Mouse (Mus musculus) hindbrain, embryonic 11.5 days (tissue): ENCODE data around the gene Lpcat3. TPM values are rescaled to one million over a fixed set of nuclear protein-coding genes. Genes with fewer than 3 reads are reported as not detected.
"Not testable (repeated sequence)": the region's sequence is repeated elsewhere in the genome, so short reads cannot be mapped to it uniquely, and the experiment has no call there.

Experiments
- ATAC-seq: fragments of 200-750 bp; cut with Nextera tagmentation; 2 replicates; pipeline ENCODE4 v1.8.0; 2017; ENCODE audit warnings: mild to moderate bottlenecking, moderate TSS enrichment, moderate library complexity; ENCODE audit not compliant: low FRiP score
- DNase-seq: peaks from one replicate; pipeline ENCODE4 v3.0.0-alpha.2; 2015; ENCODE audit warnings: low spot score
- H3K27ac ChIP-seq: fragments of 300-500 bp; sonication (generic); 2 replicates; pipeline ENCODE4 v1.5.1; 2014; ENCODE audit warnings: mild to moderate bottlenecking, low read depth, low read length
- H3K27me3 ChIP-seq: fragments of 300-500 bp; sonication (generic); 2 replicates; pipeline ENCODE4 v1.6.1; 2014; ENCODE audit warnings: mild to moderate bottlenecking, low read length, moderate library complexity, mixed read lengths; ENCODE audit not compliant: control insufficient read depth, insufficient read depth
- H3K36me3 ChIP-seq: fragments of 300-500 bp; sonication (generic); 2 replicates; pipeline ENCODE4 v1.6.1; 2014; ENCODE audit warnings: mild to moderate bottlenecking, low read length, moderate library complexity, mixed read lengths; ENCODE audit not compliant: control insufficient read depth, insufficient read depth
- H3K4me1 ChIP-seq: fragments of 300-500 bp; sonication (generic); replicated peaks from 2 replicates; pipeline ENCODE4 v1.6.1; 2014; ENCODE audit warnings: low read length, mixed read lengths; ENCODE audit not compliant: control insufficient read depth, insufficient read depth
- H3K4me2 ChIP-seq: fragments of 300-500 bp; sonication (generic); replicated peaks from 2 replicates; pipeline ENCODE4 v1.6.1; 2014; ENCODE audit warnings: mild to moderate bottlenecking, low read depth, low read length
- H3K4me3 ChIP-seq: fragments of 300-500 bp; sonication (generic); 2 replicates; pipeline ENCODE4 v1.5.1; 2014; ENCODE audit warnings: low read depth, low read length
- H3K9ac ChIP-seq: fragments of 300-500 bp; sonication (generic); 2 replicates; pipeline ENCODE4 v1.6.1; 2014; ENCODE audit warnings: low read depth, low read length
- H3K9me3 ChIP-seq: fragments of 300-500 bp; sonication (generic); 2 replicates; pipeline ENCODE4 v1.6.1; 2016; ENCODE audit warnings: low read length; ENCODE audit not compliant: control insufficient read depth
- WGBS: fragments of 180-500 bp; shearing (Covaris S2); extraction: QIAGEN DNeasy Blood & Tissue Kit; methylation state at CpG from one replicate; pipeline ENCODE4 v1.1.7; 2014; 5-methylcytosine and 5-hydroxymethylcytosine counted together
- polyA plus RNA-seq: library from polyadenylated mRNA; unstranded; fragments of >200 nt; fragmentation: Nextera tagmentation; extraction: Ambion mirVana; gene quantifications from 2 replicates; pipeline ENCODE4 v1.2.1, GENCODE M21; 2014

Lpcat3 gene
- polyA plus RNA-seq: 37.5 and 43.2 TPM in 2 replicates

DNA sequence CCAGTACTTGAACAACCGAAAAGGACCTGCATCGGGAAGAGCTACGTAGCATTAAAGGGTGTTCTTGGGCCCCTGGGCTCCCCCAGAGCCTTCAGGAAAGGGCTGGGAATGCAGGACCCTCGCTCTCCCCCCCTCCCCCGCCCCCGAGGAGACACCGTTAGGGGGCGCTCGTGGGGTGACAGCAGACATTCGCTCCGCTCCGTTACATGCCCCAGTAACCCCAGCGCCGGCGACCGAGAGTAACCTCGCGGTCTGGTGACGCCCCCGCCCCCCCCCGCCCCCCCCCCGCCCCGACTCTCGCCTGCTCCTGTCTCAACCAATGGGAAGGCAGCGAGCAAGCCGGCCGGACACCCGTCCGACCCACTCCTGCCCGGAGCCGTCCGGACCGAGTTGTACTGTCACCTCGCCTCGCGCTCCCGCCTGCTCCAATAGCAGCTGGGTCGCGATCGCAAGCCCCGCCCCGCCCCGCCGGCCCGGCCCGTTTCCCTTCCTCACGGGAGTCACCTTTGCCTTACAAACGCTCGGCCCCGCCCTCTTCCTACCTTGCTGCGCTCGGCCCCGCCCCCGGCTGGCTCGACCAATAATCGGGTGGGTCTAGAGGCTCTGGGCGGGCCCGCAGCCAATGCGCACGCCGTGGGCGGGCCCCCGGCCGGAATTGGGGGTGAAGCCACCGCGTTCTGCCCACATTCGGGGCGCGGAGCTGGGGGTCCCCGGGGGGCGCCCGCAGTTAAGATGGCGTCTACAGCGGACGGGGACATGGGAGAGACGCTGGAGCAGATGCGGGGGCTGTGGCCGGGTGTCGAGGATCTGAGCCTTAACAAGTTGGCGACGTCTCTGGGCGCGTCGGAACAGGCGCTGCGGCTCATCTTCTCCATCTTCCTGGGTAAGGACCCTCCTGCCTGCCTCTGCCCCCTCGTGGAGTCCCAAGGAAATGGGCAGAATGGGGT lies at the start of gene Lpcat3:
Lpcat3 (plus strand) TSS at position 551 of the 947 bp plus-strand sequence.
- Histone ChIP-seq H3K27me3 (no peaks in the 10 kb centered on the region), H3K9me3 (no peaks in the 10 kb centered on the region), H3K27ac (peak within 1 kb of the TSS; percentile 74), H3K4me2 (peak within 1 kb of the TSS; percentile 63), H3K4me3 (peak within 1 kb of the TSS; percentile 63), H3K36me3 (no peaks in the 10 kb centered on the region), H3K4me1 (0 out of 2 replicates have a peak, but pooled peaks cover 2% of the 10 kb centered on the region), H3K9ac (peak within 1 kb of the TSS; percentile 64)
- DNase-seq (peak; percentile 97), ATAC-seq (peak; percentile 98)
- WGBS: 1% methylated on average over 72 of the region's 87 CpGs

DNA sequence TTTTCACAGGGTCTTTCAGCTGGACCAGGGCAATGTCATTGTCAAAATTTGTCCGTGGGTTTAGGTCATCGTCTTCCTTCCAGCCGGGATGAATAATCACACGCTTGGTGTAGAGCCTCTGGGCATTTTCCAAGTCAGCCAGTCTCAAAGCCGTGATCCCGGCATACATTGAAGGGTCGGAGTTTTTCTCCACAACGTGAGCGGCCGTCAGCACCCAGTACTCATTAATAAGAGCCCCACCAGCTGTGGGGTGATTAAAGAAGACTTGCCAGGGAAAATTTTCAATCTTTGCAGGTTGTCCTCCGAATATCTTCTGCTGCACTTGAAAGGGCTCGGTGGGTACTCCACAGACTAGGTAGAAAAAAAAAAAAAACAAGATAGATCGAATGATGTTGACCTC lies 37.2 kb upstream of the Lpcat3 start:
- DNase-seq (no peak), ATAC-seq (no peak)
- H3K9ac ChIP-seq: no peak overlapping the region
- H3K27ac ChIP-seq: no peak overlapping the region
- no peak overlapping the region for H3K4me2 ChIP-seq
- no peaks in the 10 kb centered on the region for H3K9me3 ChIP-seq
- no peak overlapping the region for H3K4me3 ChIP-seq
- no peaks in the 10 kb centered on the region for H3K36me3 ChIP-seq
- H3K4me1 ChIP-seq: no peaks in the 10 kb centered on the region
- no peaks in the 10 kb centered on the region for H3K27me3 ChIP-seq
- 89% methylated on average over 13 of the region's 13 CpGs for WGBS

DNA sequence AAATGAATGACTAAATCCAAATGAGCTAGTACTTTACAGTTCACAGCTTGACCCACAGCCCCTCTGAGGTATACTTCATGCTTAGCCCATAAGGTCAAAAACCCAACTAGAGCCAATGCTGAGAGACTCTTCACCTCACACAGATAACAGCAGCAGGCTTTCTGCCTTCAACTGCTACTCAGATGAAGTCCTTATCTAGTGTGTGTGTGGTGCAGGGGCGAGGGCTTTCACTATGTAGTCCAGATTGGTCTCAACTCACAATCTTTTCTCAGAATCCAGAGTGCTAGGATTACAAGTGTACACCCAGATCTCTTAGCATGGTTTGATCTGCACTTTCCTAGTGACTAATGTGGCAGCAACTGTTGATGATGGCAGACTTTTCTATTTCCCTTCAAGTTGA lies 36.6 kb upstream of the Lpcat3 start:
- WGBS: 50% methylated on average over 1 of the region's 1 CpGs
- not testable (repeated sequence) for DNase-seq, H3K4me3 ChIP-seq, H3K36me3 ChIP-seq, H3K27me3 ChIP-seq, H3K4me1 ChIP-seq, ATAC-seq, H3K9ac ChIP-seq, H3K27ac ChIP-seq, H3K9me3 ChIP-seq, H3K4me2 ChIP-seq

GRCm38 (mm10) chr6:124630763-124631162 lies 32.1 kb upstream of the Lpcat3 start:
- DNase-seq (no peak), ATAC-seq (no peak)
- no peaks in the 10 kb centered on the region for H3K9me3 ChIP-seq
- no peak overlapping the region for H3K4me2 ChIP-seq
- H3K36me3 ChIP-seq: no peaks in the 10 kb centered on the region
- no peak overlapping the region for H3K4me3 ChIP-seq
- no peak overlapping the region for H3K9ac ChIP-seq
- H3K4me1 ChIP-seq: no peaks in the 10 kb centered on the region
- no peaks in the 10 kb centered on the region for H3K27me3 ChIP-seq
- 81% methylated on average over 4 of the region's 4 CpGs for WGBS
- no peak overlapping the region for H3K27ac ChIP-seq

GRCm38 (mm10) chr6:124635985-124636384 lies 26.8 kb upstream of the Lpcat3 start, which contains the start of gene C1s2:
Gene C1s2, minus strand, starts transcription at chr6:124636085.
- H3K4me2 ChIP-seq, DNase-seq, H3K27me3 ChIP-seq, H3K27ac ChIP-seq, H3K4me3 ChIP-seq, H3K9ac ChIP-seq, H3K9me3 ChIP-seq, H3K36me3 ChIP-seq, H3K4me1 ChIP-seq, ATAC-seq: not testable (repeated sequence)
- WGBS: 86% methylated on average over 2 of the region's 2 CpGs

DNA sequence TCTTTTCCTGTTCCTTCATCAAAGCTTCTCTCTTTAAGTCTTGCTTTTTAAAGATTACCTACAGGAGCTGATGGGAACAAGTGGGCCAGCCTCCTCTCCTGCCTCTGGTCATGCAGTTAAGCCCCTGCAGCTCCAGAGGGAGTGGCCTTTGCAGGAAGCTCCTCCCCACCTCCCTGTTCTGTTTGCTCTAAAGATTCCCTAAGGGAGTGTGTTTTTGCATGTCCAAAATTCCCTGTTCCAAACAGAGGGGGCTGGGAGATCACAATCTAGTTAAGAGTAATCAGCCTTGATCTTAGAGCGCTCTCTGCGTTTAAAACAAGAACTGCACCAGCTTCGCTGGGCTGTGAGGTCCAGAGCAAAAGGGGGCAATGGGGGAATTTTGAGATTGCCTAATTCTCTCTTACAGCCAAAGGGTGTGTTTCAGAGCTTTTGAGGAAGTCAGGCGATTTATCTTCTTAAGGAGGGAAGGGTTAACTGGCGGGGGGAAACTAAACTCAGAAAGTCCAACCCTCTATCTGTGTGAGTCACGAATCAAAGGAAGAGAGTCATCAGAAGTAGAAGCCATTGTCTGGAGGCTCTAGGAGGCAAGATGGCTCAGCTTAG lies 25.9 kb upstream of the Lpcat3 start:
- H3K9me3 ChIP-seq, H3K4me1 ChIP-seq, DNase-seq, H3K36me3 ChIP-seq, ATAC-seq, H3K27ac ChIP-seq, H3K9ac ChIP-seq, H3K4me3 ChIP-seq, H3K27me3 ChIP-seq, H3K4me2 ChIP-seq: not testable (repeated sequence)
- WGBS: 50% methylated on average over 6 of the region's 6 CpGs

- Histone ChIP-seq H3K27ac (no peak overlapping the region), H3K4me3 (no peak overlapping the region), H3K4me2 (no peak overlapping the region), H3K9me3 (no peaks in the 10 kb centered on the region), H3K36me3 (no peaks in the 10 kb centered on the region), H3K27me3 (no peaks in the 10 kb centered on the region), H3K9ac (no peak overlapping the region), H3K4me1 (no peaks in the 10 kb centered on the region)
- ATAC-seq (no peak), DNase-seq (no peak)
- 83% methylated on average over 2 of the region's 4 CpGs for WGBS
Measured at GRCm38 (mm10) chr6:124640041-124640440, 22.8 kb upstream of the Lpcat3 start.

GRCm38 (mm10) chr6:124640997-124641396 lies 21.8 kb upstream of the Lpcat3 start:
- H3K9ac ChIP-seq: no peak overlapping the region
- DNase-seq: peak; percentile 67
- H3K4me3 ChIP-seq: no peak overlapping the region
- no peaks in the 10 kb centered on the region for H3K27me3 ChIP-seq
- no peak for ATAC-seq
- H3K36me3 ChIP-seq: no peaks in the 10 kb centered on the region
- 33% methylated on average over 8 of the region's 8 CpGs for WGBS
- H3K4me2 ChIP-seq: no peak overlapping the region
- no peaks in the 10 kb centered on the region for H3K4me1 ChIP-seq
- no peak overlapping the region for H3K27ac ChIP-seq
- no peaks in the 10 kb centered on the region for H3K9me3 ChIP-seq
